Mouse (Mus musculus) right cerebral cortex, postnatal 14 days (tissue): ENCODE data around the gene Wdhd1.

Experiments
- DNase-seq: peaks from one replicate; pipeline ENCODE4 v3.0.0; 2022

Wdhd1 gene

DNA sequence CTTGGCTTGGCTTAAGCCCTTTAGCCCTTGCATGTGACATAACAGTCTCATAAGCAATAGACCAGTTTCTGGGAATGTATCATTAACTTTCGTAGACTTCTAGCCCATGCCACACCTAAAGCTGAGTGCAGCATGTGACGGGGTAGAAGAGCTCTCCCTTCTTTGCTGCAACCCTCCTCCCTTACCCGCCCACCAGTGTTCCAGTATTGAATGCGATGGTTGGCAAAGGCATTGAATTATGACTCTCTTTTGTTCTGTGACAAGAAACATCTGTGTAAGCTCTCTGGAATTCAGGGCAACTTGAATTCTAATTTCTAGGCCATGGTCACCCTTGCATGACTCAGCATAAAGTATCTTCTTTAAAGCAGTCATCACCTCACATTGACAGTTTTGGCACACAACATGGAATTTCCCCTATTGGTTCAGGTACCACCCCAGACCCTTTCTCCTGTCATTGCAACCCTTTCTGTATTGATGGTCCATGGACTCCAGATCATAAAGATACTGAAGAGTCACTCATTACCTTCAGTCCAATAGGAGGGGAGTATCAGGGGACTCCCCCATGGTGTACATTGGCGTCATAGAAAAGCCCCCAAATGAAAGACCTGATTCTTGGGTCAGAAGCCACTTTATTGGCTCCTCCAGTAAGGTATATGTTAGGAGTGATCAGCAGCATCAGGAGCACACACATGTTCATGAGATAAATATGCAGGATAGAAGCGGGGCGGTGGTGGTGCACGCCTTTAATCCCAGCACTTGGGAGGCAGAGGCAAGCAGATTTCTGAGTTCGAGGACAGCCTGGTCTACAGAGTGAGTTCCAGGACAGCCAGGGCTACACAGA lies 57.7 kb downstream of the Wdhd1 start:
- DNase-seq, result no peak

DNA sequence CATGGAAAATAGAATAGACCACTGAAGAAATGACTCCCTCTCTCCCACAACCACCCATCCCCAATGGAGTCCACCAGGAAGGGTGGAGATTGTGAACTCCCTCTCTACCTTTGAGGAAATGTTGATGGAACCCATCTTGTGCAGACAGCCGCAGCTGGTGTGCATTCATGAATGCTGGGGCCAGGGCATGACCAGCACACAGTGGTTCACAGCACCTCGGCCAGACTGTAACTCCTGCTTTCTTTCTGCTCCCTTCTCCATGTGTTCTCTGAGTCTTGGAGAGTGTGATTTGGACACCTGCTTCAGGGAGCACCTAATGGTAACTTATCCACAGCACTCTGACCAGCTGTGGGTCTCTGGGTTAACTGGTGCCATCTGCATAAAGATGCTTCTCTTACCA lies 60.1 kb downstream of the Wdhd1 start:
- DNase-seq, result no peak

DNA sequence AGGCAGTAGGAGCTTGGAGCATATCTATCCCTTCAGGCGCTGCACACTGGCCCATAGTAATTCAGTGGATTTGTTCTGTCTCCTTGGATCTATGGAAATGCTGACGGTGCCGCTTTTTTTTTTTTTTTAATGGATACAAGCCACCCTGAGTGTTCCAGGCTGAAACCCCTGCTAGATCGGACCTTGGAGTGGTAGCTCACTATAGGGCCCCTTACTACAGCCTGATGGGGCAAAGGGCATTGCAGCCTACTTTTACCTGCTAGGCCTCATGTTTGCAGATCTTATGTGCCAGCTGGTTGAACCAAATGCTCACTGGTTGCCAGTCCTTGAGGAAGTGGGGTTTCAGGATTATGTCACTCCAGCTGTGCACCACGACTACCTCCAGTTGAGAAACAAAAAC lies 62.3 kb downstream of the Wdhd1 start:
- DNase-seq, result no peak

DNA sequence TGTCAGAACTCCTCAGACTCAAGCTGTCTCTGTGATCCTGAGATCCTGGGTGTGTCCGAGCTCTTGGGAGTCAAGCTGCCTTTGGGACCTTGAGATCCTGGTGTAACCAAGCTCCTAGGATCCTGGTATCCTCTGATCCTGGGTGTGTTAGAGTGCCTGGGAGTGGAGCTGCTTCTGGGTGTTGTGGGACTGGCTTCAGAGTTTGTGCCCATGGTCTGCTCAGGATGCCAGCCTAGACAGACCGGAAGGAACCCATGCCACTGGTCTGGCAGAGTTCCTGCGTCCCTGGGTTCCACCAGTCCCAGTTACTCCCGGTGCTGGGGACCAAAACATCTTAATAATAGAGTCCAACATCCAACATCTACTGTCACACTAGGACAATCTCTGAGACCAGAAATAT lies 63.4 kb downstream of the Wdhd1 start:
- DNase-seq, result no peak

DNA sequence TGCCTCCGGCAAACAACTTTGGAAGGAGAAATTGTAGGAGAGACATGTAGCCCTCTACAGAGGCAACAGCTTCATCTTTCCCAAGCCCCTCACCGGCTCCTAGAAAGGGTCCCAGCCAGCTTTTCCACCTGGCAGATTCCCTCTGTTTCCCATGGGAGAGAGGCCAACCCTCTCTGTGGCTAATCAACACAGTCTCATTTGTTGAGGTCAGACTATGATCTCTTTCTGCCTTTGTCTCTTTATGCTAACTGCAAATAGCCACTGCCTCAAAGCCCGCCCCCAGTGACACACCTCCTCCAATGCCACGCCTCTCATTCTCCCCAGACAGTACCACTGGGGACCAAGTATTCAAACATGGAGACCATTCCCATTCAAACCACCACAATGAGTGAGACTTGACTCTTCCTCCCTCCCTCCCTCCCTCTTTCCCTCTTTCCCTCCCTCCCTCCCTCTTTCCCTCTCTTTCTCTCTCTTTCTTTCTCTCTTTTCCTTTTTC lies 66.9 kb downstream of the Wdhd1 start:
- no peak for DNase-seq

DNA sequence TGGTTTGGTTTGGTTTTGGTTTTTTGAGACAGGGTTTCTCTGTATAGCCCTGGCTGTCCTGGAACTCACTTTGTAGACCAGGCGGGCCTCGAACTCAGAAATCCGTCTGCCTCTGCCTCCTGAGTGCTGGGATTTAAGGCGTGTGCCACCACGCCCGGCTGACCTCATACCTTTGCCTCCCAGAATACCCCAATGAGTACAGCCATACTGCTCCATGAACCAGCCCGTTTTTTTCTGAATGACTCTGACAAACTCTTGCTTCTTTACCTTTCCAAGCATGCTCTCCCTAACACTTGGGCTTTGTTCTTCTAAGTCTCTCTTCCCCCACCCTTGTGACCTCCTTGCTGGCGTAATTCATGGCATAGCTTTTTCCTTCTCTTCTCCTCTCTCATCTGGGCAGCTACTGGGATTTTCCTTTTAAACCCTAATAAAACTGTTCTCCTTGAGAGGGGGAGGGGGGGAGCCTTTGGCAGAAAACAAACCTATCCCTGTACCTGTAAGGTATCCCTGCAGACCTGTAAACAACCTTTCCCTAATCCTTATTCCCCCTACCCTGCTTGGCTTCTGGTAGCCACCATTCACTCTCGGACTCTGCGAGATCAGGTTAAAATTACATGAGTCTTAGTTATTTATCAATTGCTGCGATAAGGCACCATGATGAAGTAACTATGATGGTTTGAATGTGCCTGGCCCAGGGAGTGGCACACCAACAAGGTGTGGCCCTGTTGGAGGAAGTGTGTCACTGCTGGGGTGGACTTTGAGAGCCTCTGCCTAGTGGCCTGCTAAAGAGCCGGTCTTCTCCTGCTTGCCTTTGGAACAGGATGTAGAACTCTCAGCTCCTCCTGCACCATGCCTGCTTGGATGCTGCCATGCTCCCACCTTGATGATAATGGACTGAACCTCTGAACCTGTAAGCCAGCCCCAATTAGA lies 67.8 kb downstream of the Wdhd1 start:
- DNase-seq, result no peak

DNA sequence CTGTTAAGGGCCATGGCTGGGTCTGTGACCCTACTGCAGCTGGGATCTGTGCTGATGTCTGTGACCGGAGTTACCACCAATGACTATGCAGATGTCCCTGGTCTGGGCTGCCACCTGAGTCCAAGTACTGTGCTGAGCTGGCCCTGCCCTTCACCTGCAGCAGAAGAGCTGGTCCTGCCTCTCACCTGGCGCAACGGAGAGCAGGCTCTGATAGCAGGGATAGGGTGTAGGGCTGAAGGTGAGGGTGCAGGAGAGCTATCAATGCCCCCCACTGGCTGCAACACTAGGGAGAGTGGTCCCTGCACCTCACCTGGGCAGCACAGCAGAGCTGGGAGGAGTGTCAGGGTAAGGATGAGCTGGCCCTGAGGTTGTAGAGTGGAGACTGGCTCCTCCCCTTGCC lies 70.1 kb downstream of the Wdhd1 start:
- DNase-seq, result no peak

DNA sequence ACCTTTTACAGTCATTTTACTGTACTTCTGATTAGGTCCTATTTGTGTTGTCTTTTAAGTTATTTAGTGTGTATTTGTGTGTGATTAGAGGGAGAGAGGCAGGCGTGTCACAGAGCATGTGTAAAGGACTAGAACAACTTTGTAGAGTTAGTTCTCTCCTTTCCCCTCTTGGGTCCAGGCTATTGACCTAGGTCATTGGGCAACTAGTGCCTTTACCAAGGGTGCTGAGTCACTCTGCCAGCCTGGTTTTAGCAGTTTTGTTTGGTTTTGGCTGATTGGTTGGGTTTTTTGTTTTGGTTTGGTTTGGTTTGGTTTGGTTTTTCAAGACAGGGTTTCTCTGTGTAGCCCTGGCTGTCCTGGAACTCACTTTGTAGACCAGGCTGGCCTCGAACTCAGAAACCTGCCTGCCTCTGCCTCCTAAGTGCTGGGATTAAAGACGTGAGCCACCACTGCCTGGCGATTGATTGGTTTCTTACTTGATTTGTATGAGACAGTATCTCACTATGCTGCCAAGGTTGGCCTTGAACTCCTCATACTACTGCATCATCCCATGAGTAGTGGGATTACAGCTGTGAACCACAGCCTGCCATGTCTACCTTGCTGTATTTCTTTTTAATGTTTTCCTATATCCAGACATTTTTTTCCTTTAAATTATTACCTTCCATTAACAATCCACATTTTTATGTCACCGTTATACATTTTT lies 71.2 kb downstream of the Wdhd1 start:
- no peak for DNase-seq

DNA sequence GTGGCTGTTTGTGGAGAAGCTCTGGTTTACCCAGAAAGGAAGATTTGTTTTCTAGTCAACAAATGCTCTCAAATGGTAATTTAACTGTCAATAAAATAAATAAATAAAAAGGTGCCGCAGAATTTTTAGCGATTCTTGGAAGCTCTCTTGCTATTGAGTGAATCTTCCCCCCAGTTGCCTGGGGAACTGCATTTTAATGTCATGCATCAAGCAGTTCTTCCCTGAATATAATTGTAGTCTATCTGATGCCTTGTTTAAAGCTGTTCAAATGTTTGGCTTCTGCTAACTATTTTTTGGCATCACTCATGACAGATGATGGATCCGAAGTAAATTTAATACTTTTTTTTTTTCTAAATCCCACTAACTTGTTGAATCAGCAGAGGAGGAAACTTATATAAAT lies 79.3 kb downstream of the Wdhd1 start:
- no peak for DNase-seq

DNA sequence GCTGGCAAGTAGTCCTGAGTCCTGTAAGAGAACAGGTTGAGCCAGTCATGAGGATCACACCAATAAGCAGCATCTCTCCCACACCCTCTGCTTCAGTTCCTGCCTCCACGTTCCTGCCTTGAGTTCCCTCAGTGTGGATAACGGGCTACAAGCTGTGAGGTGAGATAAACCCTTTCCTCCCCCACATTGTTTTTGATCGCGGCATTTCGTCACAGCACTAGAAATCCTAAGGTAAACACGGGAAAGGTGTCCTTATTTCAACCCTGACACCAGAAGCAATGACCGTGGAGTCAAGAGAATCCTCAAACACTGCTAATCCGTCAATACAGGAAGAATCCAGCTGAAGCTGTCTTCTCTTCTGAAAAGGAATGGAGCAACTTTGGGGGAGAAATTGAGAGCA lies 79.9 kb downstream of the Wdhd1 start:
- no peak for DNase-seq

DNA sequence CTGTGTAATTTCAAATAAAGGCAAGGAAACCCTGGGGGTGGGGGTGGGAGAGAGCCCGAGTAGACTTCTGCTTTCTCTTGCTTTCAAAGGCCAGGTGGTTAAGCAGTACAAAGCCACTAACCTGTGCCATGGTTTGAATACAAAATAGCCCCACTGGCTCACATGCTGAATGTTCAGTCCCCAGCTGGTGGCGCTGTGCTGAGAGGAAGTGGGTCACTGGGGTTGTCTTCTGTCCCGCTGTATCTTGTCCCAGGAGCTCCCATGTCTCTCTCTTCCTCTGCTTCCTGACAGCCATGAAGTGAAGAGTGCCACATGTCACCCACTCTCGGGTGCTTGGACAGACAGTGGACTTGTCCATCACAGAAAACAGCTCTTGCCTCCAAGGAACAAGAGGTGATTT lies 82.6 kb downstream of the Wdhd1 start:
- DNase-seq, result no peak

DNA sequence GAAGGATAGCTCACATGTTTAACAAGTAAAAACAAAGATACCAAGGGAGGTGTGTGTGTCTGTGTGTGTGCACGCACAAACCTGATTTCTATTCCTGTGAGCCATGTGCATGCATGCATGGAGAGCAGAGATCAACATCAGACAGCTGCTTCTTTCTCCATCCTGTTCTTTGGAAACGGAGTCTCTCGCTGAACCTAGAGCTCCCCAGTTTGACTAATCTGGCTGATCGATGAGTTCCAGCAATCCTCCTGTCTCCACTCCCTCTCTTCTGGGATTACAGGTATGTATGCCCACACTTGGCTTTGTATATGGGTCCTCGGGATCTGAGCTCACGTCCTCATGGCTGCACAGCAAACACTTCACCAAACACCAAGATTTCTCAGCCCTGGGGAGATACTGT lies 83.2 kb downstream of the Wdhd1 start:
- DNase-seq, result no peak

DNA sequence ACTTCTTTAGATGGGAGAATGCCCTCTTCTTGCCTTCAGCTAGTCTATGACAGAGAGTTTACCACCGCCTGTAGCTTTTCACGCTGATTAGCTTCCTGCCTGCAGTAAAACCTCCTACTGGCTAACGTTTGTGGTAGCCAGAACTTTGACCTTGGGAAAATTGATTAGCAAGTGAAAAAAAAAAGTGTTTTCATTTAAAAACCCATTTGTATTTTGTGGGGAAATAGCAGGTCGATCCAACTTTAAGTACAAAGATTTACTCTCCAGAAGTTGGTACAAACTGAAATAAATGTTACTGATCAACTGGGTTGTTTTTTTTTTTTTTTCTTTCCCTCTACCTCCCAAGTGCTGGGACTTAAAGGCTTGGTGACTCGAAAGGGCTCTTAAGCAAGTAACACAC lies 84.8 kb downstream of the Wdhd1 start:
- DNase-seq, result no peak
